In the genomic region with DNA sequence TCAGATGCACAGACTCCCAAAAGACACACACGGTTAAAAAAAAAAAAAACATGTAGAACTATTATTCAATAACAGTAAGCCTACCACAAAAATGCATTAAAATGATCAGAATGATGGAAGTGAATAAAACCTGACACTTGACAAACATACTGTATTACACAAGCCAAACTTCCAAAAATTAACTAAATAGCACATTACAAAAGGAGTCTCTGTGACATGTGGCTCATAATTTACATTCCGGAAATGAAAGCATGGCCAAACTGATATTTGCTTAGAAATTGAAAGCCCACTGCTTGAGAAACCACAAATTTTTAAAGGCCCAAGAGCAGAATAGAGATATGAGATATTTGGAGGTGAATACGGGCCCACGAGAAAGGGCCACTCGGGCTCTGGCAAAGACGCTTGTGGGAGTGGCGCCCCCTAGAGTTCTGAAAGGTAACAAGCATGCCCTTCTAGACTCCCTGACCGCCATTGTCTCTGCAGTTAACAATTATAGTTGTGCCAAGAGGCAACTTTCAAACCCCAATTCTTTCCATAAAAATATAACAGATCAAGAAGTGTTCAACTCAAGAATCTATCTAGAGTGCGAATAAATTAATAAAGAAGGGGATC, we compare ENCODE assay signal across 11 mouse cellular contexts.
DNase-seq lines count a peak whose midpoint lies in the region; ATAC-seq and TF ChIP-seq lines count a peak whose summit lies in the region.
"Had no signal": no experiment of that assay in that cellular context is flagged by ENCODE, and none has a peak within 500 bp of the region (broad histone marks: within the 10 kb centered on the region; RNA-seq: fewer than 3 reads in every experiment).

No protein-coding gene starts in this region.

- peak; percentile 54 for TF ChIP-seq RAD21 in CH12.LX (IDR thresholded peaks at IDR 0.05; ENCODE audit: low read depth, low read length)

- peak; percentile 49 for TF ChIP-seq CTCF in kidney, adult 2 months (conservative IDR thresholded peaks at IDR 0.05; ENCODE audit: insufficient read depth, insufficient read length, low read depth, low read length)
- peak; percentile 16 to 74; a peak in 2 of 4 replicates for TF ChIP-seq CTCF in CH12.LX (conservative IDR thresholded peaks at IDR 0.05 in 1 of 2, IDR thresholded peaks at IDR 0.05 in 1 of 2; ENCODE audit: low read depth in 2 of 2, low read length in 2 of 2)

- H3K27me3 ChIP-seq in kidney, adult 2 months (replicated peaks; ENCODE audit: control insufficient read depth, insufficient read depth, low read length) = no peaks in the 10 kb centered on the region; the same call in 1 of the 2 replicates
- no peaks in the 10 kb centered on the region for H3K27me3 ChIP-seq in kidney, embryonic 16.5 days (ENCODE audit: insufficient read depth, low read length)
- H3K27me3 ChIP-seq in CH12.LX (replicated peaks) = no peaks in the 10 kb centered on the region
- H3K27me3 ChIP-seq in midbrain, embryonic 16.5 days (ENCODE audit: control insufficient read depth, insufficient read depth, low read depth, low read length) = no peaks in the 10 kb centered on the region

- no peak overlapping the region for H3K9ac ChIP-seq in kidney, embryonic 16.5 days (replicated peaks; ENCODE audit: low read length)
- no peak overlapping the region for H3K9ac ChIP-seq in CH12.LX (ENCODE audit: insufficient read depth, low read depth)
- no peak overlapping the region for H3K9ac ChIP-seq in midbrain, embryonic 16.5 days (ENCODE audit: low read depth, low read length)

- dilution Hi-C loops in CH12.LX (cut with MboI; ENCODE audit: extremely low pct_ligation_motif_present, extremely low pct_unique_long_range_greater_than_20kb, low sequenced_read_pairs) = no loop called here

- no peak for TF ChIP-seq POLR2A in kidney, adult 2 months (IDR thresholded peaks at IDR 0.05; ENCODE audit: low read depth, low read length)
- no peak for TF ChIP-seq POLR2A in CH12.LX (IDR thresholded peaks at IDR 0.05; ENCODE audit: low read depth, low read length)

- H3K4me2 ChIP-seq in kidney, embryonic 16.5 days (replicated peaks; ENCODE audit: low read depth, low read length) = no peak overlapping the region
- no peak overlapping the region for H3K4me2 ChIP-seq in CH12.LX (ENCODE audit: insufficient read depth, low read depth, poor library complexity, severe bottlenecking)
- no peak overlapping the region for H3K4me2 ChIP-seq in midbrain, embryonic 16.5 days (ENCODE audit: low read length)

- no peaks in the 10 kb centered on the region for H3K79me2 ChIP-seq in CH12.LX (replicated peaks; ENCODE audit: control insufficient read depth, extremely low read depth, insufficient read depth, poor library complexity, severe bottlenecking)

- peak; percentile 6 for DNase-seq in kidney, adult 2 months
- peak; percentile 58 for DNase-seq in CH12.LX (ENCODE audit: extremely low read depth)
- peak; percentile 32 for DNase-seq in R1 (ENCODE audit: low read depth, low spot score)
- peak; percentile 13 for DNase-seq in lung, postnatal 10 days
- DNase-seq in right cerebral cortex, postnatal 10 days (ENCODE audit: low spot score in 2 of 2) = no peak
- no peak for DNase-seq in retina, embryonic 14.5 days (ENCODE audit: low spot score)

- H3K9me3 ChIP-seq in kidney, embryonic 16.5 days (ENCODE audit: low read length) = no peaks in the 10 kb centered on the region
- H3K9me3 ChIP-seq in CH12.LX (replicated peaks; ENCODE audit: low read length) = no peaks in the 10 kb centered on the region
- H3K9me3 ChIP-seq in midbrain, embryonic 16.5 days (replicated peaks; ENCODE audit: control insufficient read depth, low read length, poor library complexity, severe bottlenecking) = no peaks in the 10 kb centered on the region
- H3K9me3 ChIP-seq: hindbrain, embryonic 10.5 days had no signal

- in situ Hi-C loops in CH12.LX (cut with MboI; ENCODE audit: low pct_ligation_motif_present, low pct_unique_long_range_greater_than_20kb, low sequenced_read_pairs) = no loop called here

- H3K27ac ChIP-seq in kidney, adult 2 months (ENCODE audit: insufficient read depth, low read depth, low read length) = no peak overlapping the region
- H3K27ac ChIP-seq in kidney, embryonic 16.5 days (ENCODE audit: low read length) = no peak overlapping the region
- no peak overlapping the region for H3K27ac ChIP-seq in CH12.LX (ENCODE audit: insufficient read depth, low read depth)
- no peak overlapping the region for H3K27ac ChIP-seq in midbrain, embryonic 16.5 days (ENCODE audit: low read length)
- H3K27ac ChIP-seq: hindbrain, embryonic 10.5 days; macrophage had no signal

- H3K4me1 ChIP-seq in kidney, adult 2 months (ENCODE audit: control insufficient read depth, insufficient read depth, low read length) = no peaks in the 10 kb centered on the region
- H3K4me1 ChIP-seq in kidney, embryonic 16.5 days (ENCODE audit: insufficient read depth, low read length) = no peaks in the 10 kb centered on the region
- peaks cover 0 to 59% of the 10 kb centered on the region in 2 experiments; a peak in 2 of 4 replicates for H3K4me1 ChIP-seq in CH12.LX (ENCODE audit: control insufficient read depth in 1 of 2, insufficient read depth in 2 of 2)
- no peaks in the 10 kb centered on the region; the same call in none of the 2 replicates for H3K4me1 ChIP-seq in midbrain, embryonic 16.5 days (ENCODE audit: control insufficient read depth, insufficient read depth, low read length)
- H3K4me1 ChIP-seq: hindbrain, embryonic 10.5 days had no signal

- no peak for ATAC-seq in kidney, embryonic 16.5 days (ENCODE audit: low FRiP score, low TSS enrichment)
- no peak for ATAC-seq in midbrain, embryonic 16.5 days

- no peak overlapping the region for H3K4me3 ChIP-seq in kidney, adult 2 months (ENCODE audit: insufficient read depth, low read depth, low read length)
- no peak overlapping the region for H3K4me3 ChIP-seq in kidney, embryonic 16.5 days (ENCODE audit: low read length)
- H3K4me3 ChIP-seq in CH12.LX (replicated peaks in 1 of 3; ENCODE audit: low read depth in 2 of 3, low read length in 2 of 3, poor library complexity in 1 of 3) = no peak overlapping the region
- H3K4me3 ChIP-seq in midbrain, embryonic 16.5 days (ENCODE audit: low read depth, low read length) = no peak overlapping the region
- H3K4me3 ChIP-seq: erythroblast, embryonic 14.5 days; hindbrain, embryonic 10.5 days had no signal

- 70% methylated on average over 9 of the region's 9 CpGs for WGBS in kidney, adult 2 months
- 76% methylated on average over 9 of the region's 9 CpGs for WGBS in kidney, embryonic 16.5 days
- 77% methylated on average over 9 of the region's 9 CpGs for WGBS in midbrain, embryonic 16.5 days

- H3K36me3 ChIP-seq in kidney, adult 2 months (ENCODE audit: control insufficient read depth, insufficient read depth, low read length) = no peaks in the 10 kb centered on the region
- no peaks in the 10 kb centered on the region for H3K36me3 ChIP-seq in kidney, embryonic 16.5 days (ENCODE audit: insufficient read depth, low read length)
- H3K36me3 ChIP-seq in CH12.LX (replicated peaks in 1 of 2; ENCODE audit: control insufficient read depth in 1 of 2, insufficient read depth in 1 of 2, low read length in 1 of 2) = no peaks in the 10 kb centered on the region
- no peaks in the 10 kb centered on the region for H3K36me3 ChIP-seq in midbrain, embryonic 16.5 days (ENCODE audit: control insufficient read depth, insufficient read depth, low read length)
- H3K36me3 ChIP-seq: hindbrain, embryonic 10.5 days had no signal

- no peak for TF ChIP-seq EP300 in CH12.LX (IDR thresholded peaks at IDR 0.05; ENCODE audit: low read length)

TF ChIP-seq in CH12.LX, 34 proteins besides CTCF, POLR2A, EP300 and RAD21:
- TF ChIP-seq KAT2A (IDR thresholded peaks at IDR 0.05; ENCODE audit: insufficient replicate concordance, low read length) (no peak), SMC3 (IDR thresholded peaks at IDR 0.05; ENCODE audit: low read depth, low read length) (peak; percentile 50), USF1 (IDR thresholded peaks at IDR 0.05; ENCODE audit: low read depth, low read length) (no peak), ZC3H11A (IDR thresholded peaks at IDR 0.05; ENCODE audit: low read depth, low read length) (no peak), PAX5 (IDR thresholded peaks at IDR 0.05; ENCODE audit: low read length) (no peak), JUN (IDR thresholded peaks at IDR 0.05; ENCODE audit: insufficient read depth, low read depth, low read length) (no peak), ETS1 (conservative IDR thresholded peaks at IDR 0.05; ENCODE audit: low read depth, low read length) (no peak), NRF1 (IDR thresholded peaks at IDR 0.05; ENCODE audit: low read depth, low read length) (no peak), RCOR1 (conservative IDR thresholded peaks at IDR 0.05; ENCODE audit: low read depth, low read length) (no peak), MAFK (IDR thresholded peaks at IDR 0.05; ENCODE audit: insufficient replicate concordance, low read length) (no peak), SIN3A (IDR thresholded peaks at IDR 0.05; ENCODE audit: low read length) (no peak), IRF4 (IDR thresholded peaks at IDR 0.05; ENCODE audit: low read depth, low read length) (peak; percentile 42; the same call in 1 of the 2 replicates), TCF12 (IDR thresholded peaks at IDR 0.05; ENCODE audit: low read depth, low read length) (no peak)

Comparison
In these comparisons a context has a peak if more than half of its experiments do, and no peak if none do; other contexts are left out.
1. DNase-seq: peak in kidney, adult 2 months (single experiment), CH12.LX (single experiment), R1 (single experiment) and lung, postnatal 10 days (single experiment); none in right cerebral cortex, postnatal 10 days (0 of 2) and retina, embryonic 14.5 days (single experiment).